9 mouse cellular contexts compared by ENCODE assay signal in the genomic region with DNA sequence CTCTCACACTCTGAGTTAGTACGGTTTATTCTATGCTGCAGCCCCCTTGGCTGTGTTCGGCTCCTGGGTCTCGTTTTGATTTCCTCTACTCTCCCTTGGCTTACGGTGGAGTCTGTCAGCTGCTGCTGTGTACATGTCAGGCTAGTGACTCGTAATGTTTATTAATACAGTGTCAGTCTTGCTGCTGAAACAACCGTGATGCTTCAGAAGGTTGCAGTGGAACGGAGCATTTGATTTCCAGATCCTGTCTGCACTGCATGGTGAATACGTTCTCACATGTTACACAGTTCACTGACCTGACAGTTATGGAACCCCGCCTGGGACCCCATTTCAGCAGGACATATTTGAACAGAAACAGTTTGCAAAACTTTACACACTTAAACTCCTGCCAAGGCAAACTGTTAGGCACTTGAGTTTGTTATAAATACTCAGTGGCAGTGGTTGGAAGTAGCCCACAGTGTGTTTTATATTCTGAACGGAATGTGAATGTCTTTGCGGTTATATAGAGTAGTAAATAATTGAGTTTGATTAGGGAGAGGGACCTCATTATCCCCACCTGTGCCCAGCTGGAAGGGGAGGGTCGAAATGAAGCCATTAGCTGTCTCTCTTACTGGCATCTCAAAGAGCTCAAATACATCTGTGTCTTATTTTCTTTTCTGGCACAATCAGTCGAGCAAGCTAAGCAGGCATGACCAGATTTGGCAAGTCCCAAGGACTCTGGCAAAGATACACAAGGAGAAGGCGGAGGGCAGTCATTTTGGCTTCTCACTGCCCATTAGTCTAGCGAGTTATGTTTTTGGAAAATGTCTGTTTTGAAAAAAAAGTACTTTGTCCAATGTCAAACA.
A peak's percentile ranks its signal among the peaks of the same experiment; 100 is the strongest.
DNase-seq lines count a peak whose midpoint lies in the region; ATAC-seq lines count a peak whose summit lies in the region.
"Had no signal": no experiment of that assay in that cellular context is flagged by ENCODE, and none has a peak within 500 bp of the region (broad histone marks: within the 10 kb centered on the region; RNA-seq: fewer than 3 reads in every experiment).

No protein-coding gene starts in this region.

- no peaks in the 10 kb centered on the region for H3K36me3 ChIP-seq in hindbrain, embryonic 16.5 days (ENCODE audit: control insufficient read depth, insufficient read depth, low read length)

- H3K4me1 ChIP-seq in hindbrain, embryonic 16.5 days (ENCODE audit: control insufficient read depth, insufficient read depth, low read depth, low read length) = peaks cover 20% of the 10 kb centered on the region

- ATAC-seq in hindbrain, embryonic 16.5 days = peak; percentile 66; the same call in 1 of the 2 replicates

- peak overlapping the region; percentile 4; the same call in 1 of the 2 replicates for H3K4me2 ChIP-seq in hindbrain, embryonic 16.5 days (ENCODE audit: low read length)

- H3K9me3 ChIP-seq in hindbrain, embryonic 16.5 days (ENCODE audit: control insufficient read depth, low read length) = no peaks in the 10 kb centered on the region

- no peak overlapping the region for H3K27ac ChIP-seq in hindbrain, embryonic 16.5 days (ENCODE audit: low read depth, low read length)
- H3K27ac ChIP-seq: macrophage had no signal

- no peaks in the 10 kb centered on the region for H3K27me3 ChIP-seq in hindbrain, embryonic 16.5 days (replicated peaks; ENCODE audit: control insufficient read depth, insufficient read depth, low read length)

- WGBS in hindbrain, embryonic 16.5 days = 28% methylated on average over 15 of the region's 15 CpGs

- H3K4me3 ChIP-seq in hindbrain, embryonic 16.5 days (ENCODE audit: low read length) = no peak overlapping the region

- H3K9ac ChIP-seq in hindbrain, embryonic 16.5 days (ENCODE audit: low read depth, low read length) = no peak overlapping the region

- DNase-seq in cerebellum, adult 11-12 months = peak; percentile 14
- DNase-seq in cerebellum, adult 8-10 months = no peak
- DNase-seq in urinary bladder, postnatal 36 days (ENCODE audit: low spot score in 2 of 2) = peak; percentile 14 to 51
- no peak for DNase-seq in urinary bladder, postnatal 10 days (ENCODE audit: low spot score)
- DNase-seq in skeletal muscle tissue, adult 2 months (ENCODE audit: low read depth, low spot score) = peak; percentile 46
- DNase-seq in B cell, adult 2 months = no peak
- no peak for DNase-seq in left cerebral cortex, adult 8-10 months (ENCODE audit: low spot score in 2 of 2)

Comparison
In these comparisons a context has a peak if more than half of its experiments do, and no peak if none do; other contexts are left out.
1. DNase-seq: peak in cerebellum, adult 11-12 months (single experiment), urinary bladder, postnatal 36 days (2 of 2) and skeletal muscle tissue, adult 2 months (single experiment); none in cerebellum, adult 8-10 months (single experiment), urinary bladder, postnatal 10 days (single experiment), B cell, adult 2 months (0 of 2) and left cerebral cortex, adult 8-10 months (0 of 2).